Mouse (Mus musculus) E14TG2a.4 (cell line): ENCODE measurements around the gene Vkorc1l1.

ENCODE experiments used
- CTCF ChIP-seq: conservative IDR thresholded peaks from 2 replicates; pipeline ENCODE4 v1.5.1; 2014; ENCODE audit warnings: low read length
- POU5F1 ChIP-seq: IDR thresholded peaks from 2 replicates; pipeline ENCODE4 v1.6.1; 2014; ENCODE audit warnings: low read length, borderline replicate concordance

GRCm38 (mm10) chr5:130009784-130010183, 68.0 kb downstream of the Vkorc1l1 start:
- no peak for TF ChIP-seq CTCF
- TF ChIP-seq POU5F1 = no peak
